Mouse (Mus musculus) forebrain, embryonic 15.5 days (tissue): ENCODE data around the gene Ergic1. TPM values are rescaled to one million over a fixed set of nuclear protein-coding genes. Genes with fewer than 3 reads are reported as not detected.

Experiments
- microRNA-seq: library from miRNA; unstranded; fragments of <30 nt; microRNA quantifications from one replicate; pipeline ENCODE4, GENCODE M21; 2016
- polyA plus RNA-seq: library from polyadenylated mRNA; unstranded; fragments of >200 nt; fragmentation: Nextera tagmentation; extraction: Ambion mirVana; gene quantifications from 2 replicates; pipeline ENCODE4 v1.2.1, GENCODE M21; 2015

The Ergic1 gene
- polyA plus RNA-seq, 1 experiment from 2014 or later: 98.7 TPM

Small RNA genes within 50 kb of the gene (microRNA-seq; reads per million reads assigned to microRNA genes)
- not detected for gene Gm22420

Other genes with a start within 250 kb of the Ergic1 start
- gene Neurl1b, start 146.7 kb upstream of the Ergic1 start, polyA plus RNA-seq: 2.7 and 2.9 TPM in 2 replicates
- gene Dusp1, start 639 bp downstream of the Ergic1 start, polyA plus RNA-seq: 46.3 and 50.0 TPM in 2 replicates
- 140 TPM in 2 replicates for gene Atp6v0e, start 101.7 kb downstream of the Ergic1 start, polyA plus RNA-seq
- gene Crebrf, start 154.2 kb downstream of the Ergic1 start, polyA plus RNA-seq: 14.9 and 16.8 TPM in 2 replicates
- gene Bnip1, start 219.6 kb downstream of the Ergic1 start, polyA plus RNA-seq: 51.0 and 54.5 TPM in 2 replicates